Mouse (Mus musculus): ENCODE measurements around the gene Sycp2l.
"Not testable (repeated sequence)": the region's sequence is repeated elsewhere in the genome, so short reads cannot be mapped to it uniquely, and the experiment has no call there.

The Sycp2l gene

GRCm38 (mm10) chr13:41128326-41128725, 14.2 kb downstream of the Sycp2l start:
- DNase-seq (ENCODE audit: low read depth), result no peak

- no peak for DNase-seq (ENCODE audit: low read depth)
These were observed 15.0 kb downstream of the Sycp2l start for GRCm38 (mm10) chr13:41129061-41129460.

GRCm38 (mm10) chr13:41134901-41135300, 20.8 kb downstream of the Sycp2l start:
- peak; percentile 7 for DNase-seq (ENCODE audit: low read depth)

GRCm38 (mm10) chr13:41145433-41145970, 31.4 kb downstream of the Sycp2l start:
- no peak for DNase-seq (ENCODE audit: low read depth)

DNA sequence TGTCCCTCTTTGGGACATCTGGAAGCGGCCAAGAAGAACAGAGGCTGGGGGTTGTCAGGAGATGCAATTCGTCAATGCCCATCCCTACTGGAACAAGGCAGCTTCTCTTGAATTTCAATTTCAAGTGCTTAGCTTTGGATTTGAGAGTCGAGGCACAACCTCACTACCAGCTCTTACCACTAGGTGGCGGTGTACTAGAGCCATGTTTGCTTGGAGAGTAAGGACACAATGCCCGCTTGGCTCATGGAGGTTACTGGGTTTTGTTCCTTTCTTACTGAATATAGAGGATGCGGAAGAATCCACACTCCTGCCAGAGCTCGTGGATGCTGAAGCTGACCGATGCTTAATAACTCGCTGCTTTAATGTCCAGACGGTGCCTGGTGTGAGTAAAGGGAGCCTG, 32.2 kb downstream of the Sycp2l start:
- peak; percentile 16 for DNase-seq (ENCODE audit: low read depth)

DNA sequence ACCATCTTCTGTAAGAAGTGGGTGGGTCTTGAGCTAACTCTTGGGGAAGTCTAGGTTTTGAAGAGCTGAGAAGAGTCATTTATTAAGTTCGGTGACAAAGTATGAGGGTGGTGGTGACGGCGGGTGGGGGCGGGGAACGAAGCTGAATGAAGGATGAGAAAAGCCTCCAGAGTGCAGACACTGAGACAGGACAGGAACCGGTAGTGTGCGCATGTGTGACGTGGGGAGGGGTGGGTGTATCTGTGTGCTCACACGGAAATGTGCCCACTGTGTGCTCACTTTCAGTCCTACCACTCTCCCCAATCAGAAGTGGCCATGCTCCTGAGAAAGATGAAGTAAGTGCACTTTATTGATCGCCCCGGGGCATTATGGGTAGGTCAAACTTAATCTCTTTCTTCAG, 39.0 kb downstream of the Sycp2l start:
- no peak for DNase-seq (ENCODE audit: low read depth)

DNA sequence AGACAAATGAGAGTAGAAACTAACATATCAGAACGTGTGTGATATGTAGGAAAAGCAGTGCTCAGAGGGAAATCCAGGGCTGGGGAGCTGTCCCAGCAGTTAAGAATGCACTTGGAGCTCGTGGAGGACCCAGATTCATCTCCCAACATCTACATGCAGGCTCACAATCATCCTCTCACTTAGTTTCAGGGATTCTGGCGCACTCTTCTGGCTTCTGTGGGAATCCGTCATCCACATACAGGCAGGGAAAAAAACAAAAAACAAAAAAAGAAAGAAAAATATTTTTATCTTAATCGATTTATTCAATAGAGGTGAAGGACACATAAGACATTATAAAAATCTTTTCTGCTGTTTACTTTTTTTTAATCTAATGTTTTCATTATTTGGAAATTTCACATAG, 44.3 kb downstream of the Sycp2l start:
- no peak for DNase-seq (ENCODE audit: low read depth)

- DNase-seq (ENCODE audit: low read depth), result no peak
These were observed 73.8 kb downstream of the Sycp2l start for GRCm38 (mm10) chr13:41187886-41188285.

- DNase-seq (ENCODE audit: low read depth), result no peak
These were observed 81.7 kb downstream of the Sycp2l start for GRCm38 (mm10) chr13:41195640-41196333.

DNA sequence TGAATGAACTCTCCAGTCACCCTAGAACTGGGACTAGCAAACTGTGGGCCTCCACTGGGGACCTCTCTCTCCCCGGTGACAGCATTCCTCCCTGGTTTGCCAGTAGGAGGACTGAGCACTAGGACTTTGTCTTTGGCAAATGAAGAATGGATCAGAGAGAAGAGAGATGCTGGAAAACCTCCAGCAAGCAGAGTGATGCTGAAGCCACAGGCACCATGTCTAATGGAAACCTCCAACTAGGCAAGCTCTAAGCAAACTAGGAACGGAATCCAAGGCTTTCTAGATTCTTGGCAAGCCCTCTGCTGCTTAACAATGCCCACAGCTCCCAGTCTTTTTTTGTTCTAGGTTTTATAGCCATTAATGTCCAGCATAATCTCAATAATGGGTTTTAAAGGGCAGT, 86.8 kb downstream of the Sycp2l start:
- no peak for DNase-seq (ENCODE audit: low read depth)

- no peak for DNase-seq (ENCODE audit: low read depth)
These were observed 89.2 kb downstream of the Sycp2l start for GRCm38 (mm10) chr13:41203289-41203688.

- no peak for DNase-seq (ENCODE audit: low read depth)
These were observed 89.6 kb downstream of the Sycp2l start for GRCm38 (mm10) chr13:41203691-41204090.

DNA sequence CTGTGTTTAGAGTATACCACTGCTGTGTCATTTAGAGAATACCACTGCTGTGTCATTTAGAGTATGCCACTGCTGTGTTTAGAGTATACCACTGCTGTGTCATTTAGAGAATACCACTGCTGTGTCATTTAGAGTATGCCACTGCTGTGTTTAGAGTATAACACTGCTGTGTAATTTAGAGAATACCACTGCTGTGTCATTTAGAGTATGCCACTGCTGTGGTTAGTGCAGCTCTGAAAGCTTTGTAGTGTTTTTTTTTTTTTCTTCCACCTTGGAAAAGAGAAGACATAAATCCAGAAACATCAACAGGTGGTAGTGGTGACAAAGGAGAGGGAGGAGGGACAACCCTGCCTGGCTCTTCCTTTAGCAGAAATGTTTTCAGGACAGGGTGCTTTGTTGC, 91.5 kb downstream of the Sycp2l start:
- not testable (repeated sequence) for DNase-seq (ENCODE audit: low read depth)

DNA sequence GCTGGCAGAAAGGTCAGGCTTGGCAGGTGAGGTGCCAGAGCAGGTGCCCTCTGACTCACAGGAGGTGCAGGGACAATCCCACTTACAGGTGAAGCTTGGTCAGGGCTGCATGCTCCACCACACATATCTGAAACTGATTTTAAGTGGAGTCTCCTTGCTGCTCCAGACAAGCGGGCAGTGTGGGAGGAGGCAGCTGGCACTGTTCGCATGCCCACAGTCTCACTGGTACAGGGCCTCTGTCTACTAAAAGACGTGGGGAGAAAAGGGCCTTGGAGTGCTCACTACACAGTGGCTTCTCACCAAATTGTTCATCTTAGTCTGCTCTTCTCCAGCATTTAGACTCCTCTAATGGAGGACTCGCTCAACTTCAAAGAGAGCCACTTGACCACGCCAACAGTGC, 92.1 kb downstream of the Sycp2l start:
- no peak for DNase-seq (ENCODE audit: low read depth)

DNA sequence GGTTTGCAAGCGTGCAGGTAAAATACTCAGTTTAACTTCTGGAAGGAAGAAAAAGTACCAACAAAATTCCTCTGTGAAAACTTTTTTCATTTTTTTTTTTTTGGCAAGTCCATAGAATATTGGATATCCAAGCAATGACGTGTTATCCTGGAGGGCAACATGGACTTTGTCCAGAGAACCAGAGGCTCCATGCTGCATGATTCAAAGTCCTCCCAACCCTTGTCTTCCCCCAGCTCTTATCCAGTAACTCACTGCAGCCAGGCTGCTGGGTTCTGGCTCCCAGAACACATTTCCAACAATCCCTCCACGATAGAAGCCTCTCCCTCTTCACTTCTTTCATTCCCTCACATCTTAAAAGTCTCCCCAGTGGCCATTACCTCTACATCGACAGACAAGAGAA, 97.2 kb downstream of the Sycp2l start:
- no peak for DNase-seq (ENCODE audit: low read depth)

DNA sequence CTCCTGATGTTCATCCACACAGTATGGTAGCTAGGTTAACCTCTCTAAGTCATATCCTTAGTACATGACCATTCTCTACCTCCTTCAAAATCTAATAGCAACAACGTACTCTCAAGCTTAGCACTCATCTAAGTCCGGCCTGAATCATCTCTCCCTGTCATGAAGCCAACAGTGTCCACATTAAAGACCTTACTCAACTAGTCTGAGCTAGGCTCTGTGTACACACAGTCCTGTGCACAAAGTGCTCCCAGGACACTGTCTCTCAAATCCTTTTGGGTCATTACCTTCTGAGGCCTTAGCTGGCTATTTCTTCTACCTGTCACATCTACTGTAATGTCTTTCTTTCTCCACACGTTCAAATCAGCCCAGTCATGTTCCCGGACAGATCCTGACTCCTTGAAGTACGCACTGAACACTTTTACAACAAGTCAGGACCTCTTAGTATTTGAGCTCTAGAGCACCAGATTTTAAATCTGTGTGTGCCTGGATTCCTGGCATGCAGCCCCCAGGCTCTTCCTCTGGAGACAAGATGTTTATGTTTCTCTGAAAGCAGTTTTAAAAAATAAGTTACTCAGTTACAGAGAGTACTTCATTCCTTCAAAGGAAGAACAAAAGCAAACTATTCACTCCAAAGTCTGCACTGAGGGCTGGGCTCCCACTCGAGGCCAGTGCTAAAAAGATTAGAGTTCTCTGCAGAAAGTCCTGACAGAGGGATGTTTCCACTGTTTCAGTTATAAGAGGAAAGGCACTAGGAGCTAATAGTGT, 98.6 kb downstream of the Sycp2l start:
- DNase-seq (ENCODE audit: low read depth), result no peak

GRCm38 (mm10) chr13:41215669-41216068, 101.6 kb downstream of the Sycp2l start:
- DNase-seq (ENCODE audit: low read depth), result no peak

GRCm38 (mm10) chr13:41216236-41216635, 102.1 kb downstream of the Sycp2l start:
- DNase-seq (ENCODE audit: low read depth), result no peak

DNA sequence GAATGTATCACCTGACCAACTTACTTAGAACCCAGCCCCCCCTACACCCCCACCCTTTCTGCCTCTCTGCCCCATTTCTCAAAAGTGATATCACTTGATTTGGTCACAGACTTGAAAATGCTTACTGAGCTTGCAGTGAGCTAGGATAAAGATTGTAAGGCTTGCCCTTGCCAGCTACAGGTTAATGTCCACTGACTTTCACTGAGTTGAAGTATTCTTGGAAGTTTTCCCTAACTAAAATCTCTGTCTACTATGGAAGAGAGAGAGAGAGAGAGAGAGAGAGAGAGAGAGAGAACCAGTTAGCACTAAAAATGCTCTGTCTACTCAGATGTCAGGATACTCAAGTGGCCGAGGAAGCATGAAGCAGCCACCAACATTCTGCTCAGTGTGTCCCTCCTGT, 104.9 kb downstream of the Sycp2l start:
- no peak for DNase-seq (ENCODE audit: low read depth)

DNA sequence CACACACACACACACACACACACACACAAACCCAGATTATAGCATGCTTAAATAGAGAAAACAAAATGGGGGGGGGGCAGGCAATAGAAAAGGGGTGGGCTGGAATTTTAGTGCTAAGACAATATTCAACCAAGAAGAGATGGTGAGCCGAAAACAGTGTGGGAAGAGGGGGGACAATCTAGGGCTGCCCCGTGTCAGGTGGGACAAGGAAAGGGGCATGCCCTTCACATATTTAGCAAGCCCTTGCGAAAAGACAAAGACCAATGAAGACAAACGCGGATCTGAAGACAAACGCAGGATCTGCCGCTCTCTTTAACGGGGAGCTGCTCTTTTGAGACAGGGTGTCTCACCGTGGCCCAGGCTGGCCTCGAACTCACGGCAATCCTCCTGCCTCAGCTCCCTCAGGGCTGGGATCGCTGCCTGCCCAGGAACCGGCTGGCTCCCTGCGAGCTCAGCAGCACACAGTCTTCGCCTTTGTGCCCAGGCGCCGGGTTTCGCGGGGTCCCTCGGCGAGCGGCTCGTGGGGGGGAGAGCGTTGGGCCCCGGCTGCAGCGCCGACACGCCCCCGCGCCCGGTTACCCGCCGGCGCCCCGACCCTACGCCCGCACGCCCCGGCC, 105.7 kb downstream of the Sycp2l start:
- DNase-seq (ENCODE audit: low read depth), result no peak

DNA sequence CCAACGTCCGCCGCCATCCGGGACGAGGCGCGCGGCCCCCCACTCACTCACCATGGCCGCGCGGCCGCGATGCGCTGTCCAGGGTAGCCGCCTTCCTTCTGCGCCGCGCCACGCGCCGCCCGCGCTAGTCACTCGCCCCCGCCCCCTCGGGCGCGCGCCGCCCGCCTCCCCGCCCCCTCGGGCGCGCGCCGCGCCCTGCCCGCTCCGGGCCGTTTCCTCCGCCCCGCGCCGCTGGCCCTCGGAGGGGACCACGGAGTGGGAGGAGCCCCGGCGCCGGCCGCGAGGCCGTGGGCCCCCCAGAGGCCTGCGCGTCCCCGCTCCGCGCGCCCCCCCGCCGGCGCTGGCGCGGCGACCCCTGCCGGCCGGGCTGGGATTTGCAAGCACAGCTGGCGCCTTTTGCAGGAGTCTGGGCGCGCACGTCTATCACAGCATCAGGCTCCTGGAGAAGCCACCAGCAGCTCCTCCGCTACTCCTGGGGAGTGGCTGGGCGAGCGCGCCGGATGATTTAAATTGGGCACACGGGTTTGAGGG, 106.3 kb downstream of the Sycp2l start, which contains the start of gene Elovl2:
TSS of gene Elovl2 (minus strand) at position 102 of the 531 bp plus-strand sequence.
- no peak for DNase-seq (ENCODE audit: low read depth)

Data from fibroblast of lung, adult 2 months (primary cell).